Mouse (Mus musculus): ENCODE data around the gene Pin1.

DNA sequence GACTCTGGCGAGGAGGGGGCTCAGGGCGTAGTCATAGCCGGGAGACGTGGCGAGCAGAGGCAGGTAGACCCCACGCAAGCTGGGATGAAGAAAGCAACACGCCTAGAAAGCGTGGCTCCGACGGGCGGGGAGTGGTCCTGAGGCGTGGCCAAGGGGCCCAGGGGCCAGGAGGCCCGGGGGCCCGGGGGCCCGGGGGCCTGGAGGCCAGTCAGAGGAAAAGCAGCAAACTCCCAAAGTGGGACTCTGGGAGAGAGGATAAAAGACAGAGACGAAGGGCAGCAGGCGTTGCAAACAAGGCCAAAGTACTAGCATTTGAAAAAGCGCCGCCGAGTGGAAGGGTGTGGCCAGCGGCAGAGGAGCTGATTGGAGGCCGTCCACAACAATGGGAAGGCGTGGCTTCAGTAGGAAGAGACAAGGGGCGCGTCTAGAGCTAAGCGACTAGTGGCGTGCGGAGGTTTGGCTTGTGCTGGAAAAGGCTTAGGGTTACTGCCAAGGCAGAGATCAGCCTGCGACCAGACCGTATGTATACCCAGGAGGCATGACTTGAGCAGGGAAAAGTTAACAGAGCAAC lies 8.9 kb upstream of the Pin1 start:
- TF ChIP-seq ZNF384 (IDR thresholded peaks at IDR 0.05; ENCODE audit: low read depth, low read length) (no peak), CHD2 (IDR thresholded peaks at IDR 0.05; ENCODE audit: low read depth, low read length) (no peak)

Measured in ES-E14 (cell line).